Mouse (Mus musculus) bone marrow macrophage, adult 2 months (primary cell): ENCODE results near the gene Kif21b.
A peak's percentile ranks its signal among the peaks of the same experiment; 100 is the strongest.

Experiments used
- CTCF ChIP-seq: IDR thresholded peaks from 2 replicates; pipeline ENCODE4 v1.5.1; 2012; ENCODE audit warnings: low read depth, mild to moderate bottlenecking, low read length, moderate library complexity
- POLR2A ChIP-seq: IDR thresholded peaks from 2 replicates; pipeline ENCODE4 v1.6.1; 2012; ENCODE audit warnings: mild to moderate bottlenecking, low read depth, low read length, borderline replicate concordance

DNA sequence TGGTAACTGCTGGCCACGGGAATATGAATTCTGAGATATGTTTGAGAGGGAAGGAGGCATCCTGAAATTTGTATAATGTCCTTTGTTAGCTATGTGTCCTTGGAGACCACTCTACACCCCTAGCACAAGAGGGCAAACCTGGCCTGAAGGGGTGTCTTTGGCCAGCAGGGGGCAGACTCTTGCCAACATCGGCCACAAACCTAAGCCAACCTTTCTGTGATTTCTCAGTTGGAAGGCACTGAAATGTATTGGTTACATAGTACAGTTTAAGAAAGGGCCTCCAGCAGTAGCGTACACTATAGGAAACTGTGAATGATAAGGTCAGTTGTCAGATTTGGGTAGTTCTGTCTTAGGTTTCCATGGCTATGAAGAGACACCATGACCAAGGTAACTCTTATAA is 15.0 kb upstream of the Kif21b start:
- TF ChIP-seq CTCF (peak; percentile 91), POLR2A (no peak)
